Mouse (Mus musculus): ENCODE data around the gene Ppp1r13b.
A peak's percentile ranks its signal among the peaks of the same experiment; 100 is the strongest.

Ppp1r13b gene

DNA sequence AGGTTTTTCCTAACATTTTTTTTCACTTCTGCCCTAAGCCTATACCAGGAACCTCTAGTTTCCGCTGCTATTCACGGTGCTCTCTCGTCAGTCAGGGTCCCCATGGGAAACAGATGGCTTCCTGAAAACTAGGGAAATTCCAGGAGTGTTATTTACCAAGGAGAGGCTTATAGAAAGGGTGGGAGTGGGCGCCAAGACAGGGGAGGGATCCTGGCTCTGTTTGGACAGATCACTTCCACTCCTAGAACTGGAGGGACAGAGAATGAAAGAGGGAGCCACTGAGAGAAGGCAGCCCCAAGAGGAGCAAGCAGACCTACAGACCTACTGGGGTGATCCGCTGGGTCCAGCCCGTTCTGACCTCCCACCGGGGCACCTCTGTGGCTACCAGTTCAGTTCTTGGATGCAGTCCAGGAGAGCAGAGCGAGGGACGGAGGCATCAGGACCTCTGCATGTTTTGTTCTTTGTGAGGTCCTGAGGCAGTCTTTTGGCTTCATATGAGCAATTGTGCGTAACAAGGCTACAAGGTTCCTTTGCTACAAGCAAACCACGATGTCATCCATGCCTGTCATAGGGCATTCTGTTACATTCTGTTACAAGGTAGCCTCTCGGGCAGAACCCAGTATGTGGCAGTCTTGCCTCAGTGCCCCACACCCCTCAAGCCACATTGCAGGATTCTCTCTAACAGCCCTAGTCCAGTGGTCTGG lies 8.8 kb upstream of the Ppp1r13b start:
- DNase-seq = no peak

DNA sequence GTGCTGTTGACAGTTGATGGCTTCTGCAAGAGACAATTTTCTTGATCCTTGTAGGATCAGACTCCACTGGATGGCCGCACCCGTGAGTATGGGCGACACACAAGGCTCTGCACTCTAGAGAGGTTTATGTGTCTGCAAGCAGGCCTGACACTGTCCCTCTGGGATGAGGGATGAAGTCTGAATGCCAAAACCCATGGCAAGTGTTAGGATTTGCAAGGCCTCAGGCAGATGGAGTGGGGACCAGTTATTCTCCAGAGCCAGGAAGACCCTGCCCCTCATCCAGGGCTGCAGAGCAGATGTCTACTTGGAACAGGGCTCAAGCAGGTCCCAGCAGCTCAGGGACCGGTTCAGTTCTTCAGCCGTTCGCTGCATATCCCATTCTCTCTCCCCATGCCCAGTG lies 7.9 kb upstream of the Ppp1r13b start:
- DNase-seq = no peak

DNA sequence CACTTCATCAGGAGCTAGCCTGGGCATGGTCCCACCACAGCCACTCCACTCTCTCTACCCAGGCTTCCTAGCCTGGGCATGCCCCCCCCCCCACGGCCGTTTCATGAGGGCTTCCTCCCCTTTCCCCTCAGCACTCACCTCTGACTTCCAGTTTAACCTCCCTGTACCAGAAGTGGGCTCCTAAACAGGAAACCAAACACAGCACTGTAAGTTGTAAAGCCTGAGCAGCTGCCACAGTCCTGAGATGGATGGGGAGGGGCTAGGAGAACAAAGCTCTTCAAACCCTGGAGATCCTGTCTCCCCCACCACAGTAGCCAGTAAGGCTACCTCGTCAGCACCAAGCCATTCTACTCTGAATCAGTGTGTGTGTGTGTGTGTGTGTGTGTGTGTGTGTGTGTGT lies 6.1 kb upstream of the Ppp1r13b start:
- no peak for DNase-seq

DNA sequence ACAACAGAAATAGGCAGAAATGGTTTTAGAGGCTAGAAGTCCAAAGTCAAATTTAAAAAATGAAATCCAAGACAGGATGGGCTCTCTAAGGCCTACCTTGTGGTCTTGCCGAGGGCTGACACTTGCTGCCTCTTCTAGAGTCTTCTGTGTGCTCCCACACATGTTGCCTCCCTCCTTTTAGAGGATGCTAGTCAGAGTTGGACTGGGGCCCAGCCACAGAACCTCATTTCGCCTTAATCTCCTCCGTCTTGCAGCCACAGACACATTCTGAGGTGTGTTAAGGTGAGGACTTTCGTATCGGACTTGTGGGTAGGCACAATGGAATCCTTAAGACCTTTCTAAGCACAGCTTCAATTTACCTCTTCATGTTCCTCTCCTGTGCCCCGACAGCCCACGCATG lies 4.9 kb upstream of the Ppp1r13b start:
- DNase-seq = no peak

DNA sequence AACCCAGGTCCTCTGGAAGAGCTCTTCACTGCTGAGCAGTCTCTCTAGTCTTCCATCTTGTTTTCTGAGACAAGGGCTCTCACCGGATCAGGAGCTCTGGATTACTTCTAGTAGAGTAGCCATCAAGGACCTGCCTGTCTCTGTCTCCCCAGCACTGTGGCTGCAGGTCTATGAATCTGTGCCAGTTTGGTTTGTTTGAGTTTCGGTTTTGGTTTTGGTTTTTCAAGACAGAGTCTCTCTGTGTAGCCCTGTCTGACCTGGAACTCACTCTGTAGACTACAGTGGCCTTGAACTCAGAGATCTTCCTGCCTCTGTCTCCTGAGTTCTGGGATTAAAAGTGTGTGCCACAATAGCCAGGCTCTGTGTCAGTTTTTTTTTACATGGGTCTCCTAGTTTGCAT lies 3.9 kb upstream of the Ppp1r13b start:
- no peak for DNase-seq

DNA sequence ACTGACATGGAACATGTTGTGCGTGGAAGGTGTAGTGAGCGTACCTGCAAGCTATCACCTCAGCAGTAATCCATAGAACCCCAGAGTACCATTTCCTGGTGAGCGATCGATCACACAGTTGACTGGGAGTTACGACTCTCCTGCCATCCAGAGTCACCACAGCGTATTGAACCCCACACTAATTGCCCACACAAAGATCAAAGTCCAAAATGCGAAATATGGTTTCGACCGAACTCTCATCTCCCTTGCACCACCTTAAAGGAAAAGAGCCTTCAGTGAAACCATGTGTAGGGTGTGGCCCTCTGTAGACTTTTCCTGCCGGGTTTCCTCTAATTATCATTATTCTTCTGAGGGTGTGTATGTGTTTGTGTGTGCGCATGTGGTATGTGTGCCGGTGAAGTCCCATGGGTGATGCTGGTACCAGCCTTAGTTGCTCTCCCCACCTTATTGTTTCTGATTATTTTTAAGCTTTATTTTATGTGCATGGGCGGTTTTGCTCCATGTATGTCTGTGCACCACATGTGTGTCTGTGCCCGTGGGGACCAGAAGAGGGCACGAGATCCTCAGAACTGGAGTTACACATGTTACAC lies 3.4 kb upstream of the Ppp1r13b start:
- no peak for DNase-seq

DNA sequence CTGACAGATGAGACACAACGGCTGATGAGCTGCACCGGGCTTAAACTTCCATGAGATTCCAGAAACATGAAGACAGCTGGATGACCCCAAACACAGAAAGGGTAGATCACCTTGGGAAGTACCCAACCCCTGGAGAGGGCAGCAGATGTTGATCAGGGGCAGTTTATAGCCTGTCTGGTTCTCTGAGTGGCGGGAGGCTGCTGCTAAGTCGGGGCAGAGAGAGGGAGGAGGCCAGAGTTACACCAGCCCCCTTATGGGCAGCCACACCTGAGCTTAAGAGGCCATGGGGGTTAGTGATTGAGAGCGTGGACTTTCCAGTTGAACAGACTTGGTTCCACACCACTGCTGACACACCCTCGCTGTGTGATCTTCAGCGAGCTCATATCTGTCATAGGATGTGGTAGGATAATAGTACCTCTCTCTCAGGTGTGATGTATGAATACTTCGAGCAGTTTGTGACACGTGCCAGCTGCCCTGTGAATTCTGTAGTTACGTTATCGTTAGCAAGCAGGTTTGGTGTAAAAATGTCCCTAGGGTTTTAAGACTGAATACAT lies 1.2 kb upstream of the Ppp1r13b start:
- no peak for DNase-seq

DNA sequence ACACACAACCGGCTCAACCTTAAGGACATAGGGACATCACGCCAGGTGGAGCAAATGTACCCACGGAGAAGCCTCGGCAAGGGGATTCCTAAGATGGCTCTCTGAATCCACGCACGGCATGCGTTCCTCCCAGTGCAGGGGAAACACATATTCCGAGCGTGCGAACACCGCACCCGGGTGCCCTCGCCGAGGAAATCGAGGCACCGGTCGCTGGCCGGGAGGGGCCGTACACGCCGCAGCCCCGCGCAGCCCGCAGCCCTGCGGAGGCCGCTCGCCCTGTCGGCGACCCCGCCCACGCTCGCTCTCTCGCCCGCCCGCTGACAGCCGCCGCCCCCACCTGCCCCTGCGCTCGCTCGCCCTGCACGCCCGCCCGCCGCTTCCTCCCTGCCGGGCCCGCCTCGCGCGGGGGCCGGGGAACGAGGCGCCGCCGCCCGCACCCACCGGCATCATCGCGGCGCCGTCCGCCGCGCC lies 454 bp downstream of the Ppp1r13b start:
- DNase-seq = peak; percentile 57

DNA sequence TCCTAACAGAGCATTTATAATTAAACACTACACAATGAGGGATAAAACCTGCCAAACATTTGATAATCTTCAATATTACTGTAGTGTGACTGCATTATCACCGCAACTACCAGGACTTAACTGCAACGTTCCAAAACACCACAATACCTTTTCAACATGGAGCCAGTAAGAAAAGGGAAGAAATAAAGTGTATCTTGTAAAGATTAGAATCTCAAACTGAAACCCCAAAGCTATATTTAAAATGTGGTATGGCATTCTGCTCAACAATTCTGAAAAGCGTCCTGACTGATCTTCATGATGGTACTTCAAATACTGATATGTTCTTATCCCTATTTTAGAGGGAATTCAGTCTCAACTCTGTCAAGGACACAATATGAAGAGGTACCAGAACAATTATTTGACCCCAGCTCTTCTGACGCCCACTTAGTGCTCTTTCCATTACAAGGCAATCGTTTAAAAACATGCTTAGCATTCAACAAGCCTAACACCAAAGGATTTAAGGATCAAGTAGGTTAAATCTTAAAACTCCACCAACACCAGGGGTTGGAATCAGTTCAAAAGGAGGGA lies 1.5 kb downstream of the Ppp1r13b start:
- no peak for DNase-seq

DNA sequence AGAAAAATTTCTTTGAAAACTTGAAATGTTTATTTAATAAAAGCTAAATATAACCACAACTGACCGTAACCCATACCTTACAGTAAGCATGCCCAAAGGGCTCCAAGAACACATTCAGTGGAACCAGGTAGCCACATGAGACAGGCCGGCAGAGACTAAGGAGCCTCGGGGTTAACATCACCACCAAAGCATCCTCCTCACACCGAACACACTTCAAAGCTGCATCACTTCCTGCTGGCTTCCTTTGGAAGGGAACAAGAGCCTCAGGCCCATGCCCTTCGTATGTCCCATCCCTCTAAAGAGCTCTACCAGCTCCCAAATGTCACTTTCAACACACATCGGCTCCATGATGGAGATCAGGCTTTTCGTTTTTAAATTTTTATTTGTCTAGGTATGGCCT lies 5.4 kb downstream of the Ppp1r13b start:
- no peak for DNase-seq

DNA sequence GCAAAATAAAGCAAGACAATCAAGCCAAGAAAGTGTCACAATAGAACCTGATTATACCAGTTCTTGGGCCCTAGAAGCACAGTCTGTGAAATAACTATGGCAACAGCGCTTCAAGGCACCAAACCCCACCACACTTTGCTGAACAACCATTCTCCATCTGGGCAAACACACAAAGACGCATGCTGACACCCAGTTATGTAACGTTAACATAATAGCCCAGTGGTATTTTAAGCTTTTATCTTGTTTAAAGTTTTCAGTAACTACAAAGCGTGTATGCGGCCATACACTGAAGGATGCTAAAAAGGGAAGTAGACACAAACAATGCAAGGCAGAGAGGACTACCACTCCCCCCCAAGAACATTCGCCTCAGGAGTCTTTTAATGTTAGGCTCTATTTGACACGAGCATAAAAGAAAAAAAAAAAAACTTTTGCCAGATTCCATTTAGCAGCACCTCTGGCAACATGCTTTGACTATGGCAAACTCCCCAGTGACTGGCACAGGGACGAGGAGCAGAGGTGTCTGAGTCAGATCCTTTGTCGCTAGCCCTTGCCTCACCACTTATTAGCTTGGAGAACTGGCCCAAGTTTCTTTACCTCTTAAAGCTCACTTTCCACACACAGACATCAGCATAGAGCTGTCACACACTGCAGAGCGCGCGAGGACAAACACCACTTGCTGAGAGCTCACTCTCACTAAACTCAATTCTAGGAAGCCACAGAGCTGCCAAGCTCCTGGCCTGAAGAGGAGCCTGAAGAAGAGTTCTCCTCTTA lies 6.6 kb downstream of the Ppp1r13b start:
- peak; percentile 59 for DNase-seq

DNA sequence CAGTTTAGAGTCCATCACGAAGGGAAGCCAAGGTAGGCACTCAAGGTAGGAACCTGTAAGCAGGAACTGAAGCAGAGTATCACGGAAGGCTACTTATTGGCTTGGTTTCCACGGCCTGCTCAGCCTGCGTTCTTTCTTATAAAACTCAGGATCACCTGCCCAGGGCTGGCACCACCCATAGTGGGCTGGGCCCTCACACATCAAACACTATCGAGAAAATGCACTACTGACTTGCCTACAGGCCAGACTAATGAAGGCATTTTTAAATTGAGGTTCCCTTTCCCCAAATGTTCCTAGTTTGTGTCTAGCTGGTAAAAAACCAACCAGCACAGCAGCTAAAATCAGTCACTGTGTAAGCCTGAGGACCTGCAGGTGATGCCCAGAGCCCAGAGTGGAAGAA lies 8.3 kb downstream of the Ppp1r13b start:
- no peak for DNase-seq

DNA sequence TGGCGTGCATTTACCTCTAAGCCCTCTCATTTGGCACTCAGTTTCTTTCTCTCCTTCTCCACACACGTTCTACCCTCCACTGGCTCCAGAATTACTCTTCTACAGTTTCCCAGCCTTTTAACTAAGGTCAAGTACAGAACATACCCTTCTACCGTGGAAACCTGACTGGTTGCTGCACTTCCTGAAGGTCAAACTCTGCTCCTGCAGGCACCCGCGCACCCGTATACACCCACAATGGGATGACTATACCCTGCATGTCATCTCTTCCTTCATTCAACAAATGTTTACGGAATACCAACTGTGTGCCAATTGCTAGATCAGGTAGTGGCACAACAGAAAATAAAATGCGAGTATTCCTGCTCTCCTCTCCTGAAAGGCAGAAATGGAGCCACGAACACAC lies 9.2 kb downstream of the Ppp1r13b start:
- DNase-seq = no peak

DNA sequence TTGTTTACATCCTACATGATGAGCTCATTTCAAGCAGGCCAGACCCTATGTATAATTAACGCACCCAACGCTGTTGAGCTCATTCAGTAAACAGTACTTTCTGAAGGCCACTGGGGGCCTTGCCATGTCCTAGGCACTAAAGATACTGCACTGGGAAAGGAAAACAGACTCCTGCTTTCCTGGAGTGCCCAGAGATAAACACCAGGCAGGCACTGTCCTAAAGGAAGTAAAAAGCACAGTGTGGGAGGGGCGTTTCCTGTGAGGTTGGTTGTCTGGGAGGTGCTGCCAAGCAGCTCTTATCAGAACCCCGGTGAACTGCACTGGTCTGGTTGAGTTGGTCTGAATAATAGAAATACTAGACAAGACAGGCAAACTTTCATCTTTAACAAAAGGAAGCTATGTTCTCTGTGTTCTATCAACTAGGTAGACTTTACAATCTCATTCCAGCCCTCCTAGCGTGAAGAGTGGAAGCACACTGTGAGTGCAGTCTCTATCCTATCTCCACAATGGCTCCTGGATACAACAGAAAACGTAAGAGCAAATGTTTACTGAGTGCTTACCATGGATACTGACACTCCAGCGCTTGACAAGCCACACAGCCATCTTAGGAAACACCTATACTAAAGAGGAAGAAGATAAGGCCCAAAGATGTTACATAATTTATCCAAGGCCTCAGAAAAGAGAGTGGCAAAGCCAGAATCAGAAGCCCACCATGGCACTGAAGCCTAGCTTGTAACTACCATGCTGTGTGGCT lies 10.8 kb downstream of the Ppp1r13b start:
- DNase-seq = no peak

DNA sequence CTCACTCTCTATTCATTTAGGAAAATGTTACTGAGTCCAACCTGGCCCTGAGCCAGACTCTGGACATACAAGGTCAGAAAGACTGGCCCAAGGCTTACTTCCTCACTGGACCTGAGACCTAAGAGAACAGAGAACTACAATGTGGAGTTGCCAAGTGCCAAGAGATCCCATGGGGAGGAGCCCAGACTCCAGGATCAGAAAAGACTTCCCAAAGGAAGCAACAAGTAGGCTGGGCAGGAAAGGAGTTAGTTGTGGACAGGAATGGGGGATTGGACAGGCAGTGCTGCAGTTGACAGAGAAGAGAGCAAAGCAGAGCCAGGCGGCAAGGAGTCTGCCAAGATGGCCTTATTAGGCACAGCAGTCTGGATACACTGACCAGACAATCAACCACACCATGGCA lies 13.8 kb downstream of the Ppp1r13b start:
- DNase-seq = no peak

DNA sequence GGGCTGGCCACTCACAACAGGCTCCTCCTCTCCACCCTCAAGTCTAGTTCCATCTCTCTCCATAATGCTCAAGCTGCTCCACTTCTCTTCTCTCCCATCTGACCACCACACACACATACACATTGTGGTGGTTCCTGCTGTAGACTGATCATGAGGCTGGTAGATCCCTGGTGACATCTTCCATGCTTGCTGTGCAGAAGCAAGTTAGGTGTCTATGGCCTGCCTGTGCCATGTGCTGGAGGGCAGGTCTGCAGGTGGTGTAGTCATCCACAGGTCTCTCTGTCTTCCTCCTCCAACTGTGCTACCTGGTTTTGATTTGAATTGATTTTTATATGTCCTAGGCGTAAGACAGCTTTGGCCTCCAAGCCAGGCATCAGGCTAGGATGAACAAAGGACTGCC lies 14.9 kb downstream of the Ppp1r13b start:
- no peak for DNase-seq

DNA sequence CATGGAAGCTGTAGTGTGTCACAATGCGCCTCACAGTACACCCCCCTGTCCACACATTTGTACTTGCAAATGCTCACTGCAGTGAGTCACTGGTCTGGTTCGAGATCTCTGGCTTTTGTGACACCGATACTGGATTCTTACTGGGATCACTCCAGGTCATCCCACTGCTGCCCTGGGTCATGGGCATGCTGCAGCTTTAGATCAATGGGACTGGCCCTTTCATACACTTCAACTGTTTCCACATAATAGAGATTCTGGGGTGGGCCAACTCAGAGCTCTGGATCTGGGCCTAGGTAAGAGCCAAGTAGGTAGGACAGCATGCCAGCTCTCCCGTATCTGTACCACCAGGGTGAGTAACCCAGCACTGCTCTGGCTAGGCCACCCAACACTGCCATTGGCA lies 16.1 kb downstream of the Ppp1r13b start:
- no peak for DNase-seq

DNA sequence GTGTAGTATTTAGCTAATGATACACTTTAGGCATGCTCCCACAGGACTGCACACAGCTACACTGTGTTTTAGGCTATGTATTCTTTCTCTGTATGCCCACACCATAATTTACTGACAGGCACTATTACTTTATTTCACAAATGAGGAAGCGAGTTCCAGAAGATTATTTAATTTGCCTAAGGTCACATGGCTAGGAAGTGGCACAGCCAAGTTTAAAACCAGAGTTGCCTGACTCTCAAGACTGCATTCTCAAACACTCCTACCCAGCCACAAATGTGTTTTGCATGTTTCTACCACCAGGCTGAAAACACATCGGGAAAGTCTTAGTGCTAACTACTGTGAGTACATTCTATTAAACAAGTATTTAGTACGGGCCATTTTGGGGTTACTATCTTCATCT lies 18.7 kb downstream of the Ppp1r13b start:
- no peak for DNase-seq

DNA sequence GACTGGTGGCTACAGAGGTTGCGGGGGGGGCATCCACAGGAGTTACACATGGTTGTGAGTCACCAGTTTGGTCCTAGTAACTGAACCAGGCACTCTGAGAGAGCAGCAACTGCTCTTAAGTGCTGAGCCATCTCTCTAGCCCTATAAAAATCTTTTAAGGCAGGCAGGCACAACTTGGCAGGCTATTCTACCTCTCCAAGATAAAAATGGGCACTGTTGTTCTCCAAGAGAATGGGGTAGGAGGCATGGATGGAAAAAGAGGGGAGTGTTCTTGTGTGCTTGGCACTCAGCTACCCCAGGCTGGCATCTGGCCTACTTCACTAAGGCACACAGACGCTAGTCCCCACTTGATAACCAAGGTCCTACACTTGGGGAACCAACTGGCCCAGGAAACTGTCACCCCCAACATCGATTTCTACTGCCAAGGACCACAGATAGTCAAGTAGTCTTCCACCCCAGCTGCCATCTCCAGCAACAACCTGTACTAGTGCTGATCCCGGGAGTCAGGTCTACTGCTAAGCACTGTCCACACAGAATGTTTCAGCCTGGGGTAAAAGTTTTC lies 19.5 kb downstream of the Ppp1r13b start:
- no peak for DNase-seq

DNA sequence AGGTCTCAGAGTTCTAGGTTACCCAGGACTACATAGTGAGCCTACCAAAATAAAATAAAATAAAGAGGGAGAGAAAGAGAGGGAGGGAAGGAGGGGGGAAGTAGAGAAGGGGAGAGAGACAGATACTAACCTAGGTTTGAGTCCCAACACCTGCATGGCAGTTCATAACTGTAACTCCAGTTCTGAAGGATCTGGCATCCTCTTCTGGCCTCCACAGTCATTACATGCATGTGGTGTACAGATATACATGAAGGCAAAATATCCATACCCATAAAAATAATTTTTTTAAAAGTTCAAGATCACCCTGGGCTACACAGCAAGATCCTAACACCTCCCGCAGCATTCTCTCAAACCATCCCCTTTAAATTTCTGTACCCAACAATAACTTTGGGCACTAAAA lies 20.9 kb downstream of the Ppp1r13b start:
- DNase-seq = no peak

DNA sequence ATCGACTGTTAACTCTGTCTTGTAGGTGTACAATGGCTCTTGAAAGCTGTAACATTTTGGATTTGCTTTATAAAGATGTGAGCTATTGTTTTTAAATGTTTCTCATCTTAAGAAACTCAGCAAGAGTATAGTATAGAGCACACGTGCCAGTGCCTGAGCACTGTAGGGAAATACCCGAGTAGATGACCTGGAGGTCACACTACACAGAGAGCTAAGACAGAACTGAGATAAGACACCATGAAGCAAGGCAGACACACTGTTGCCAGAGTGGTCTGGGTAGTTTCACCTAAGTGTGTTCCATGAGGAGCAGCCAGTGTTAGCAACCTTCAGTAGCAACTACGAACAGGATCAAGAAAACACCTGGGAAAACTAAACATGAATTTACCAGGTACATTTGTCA lies 25.1 kb downstream of the Ppp1r13b start:
- DNase-seq = no peak

DNA sequence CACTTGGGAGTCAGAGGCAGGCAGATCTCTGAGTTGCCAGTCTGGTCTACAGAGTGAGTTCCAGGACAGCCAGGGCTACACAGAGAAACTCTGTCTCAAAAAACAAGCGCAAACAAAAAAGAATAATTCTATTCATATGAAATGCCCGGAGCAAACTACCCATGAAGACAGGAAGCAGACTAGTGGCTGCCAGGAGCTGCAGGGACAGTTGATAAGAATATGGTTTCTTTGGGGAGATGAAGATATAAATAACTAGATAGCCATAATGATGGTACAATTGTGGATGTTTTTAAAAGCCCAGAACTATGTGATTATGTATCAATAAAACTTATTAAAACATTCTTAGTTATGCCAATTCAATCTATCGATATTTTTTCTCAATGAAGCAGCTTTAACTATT lies 25.9 kb downstream of the Ppp1r13b start:
- DNase-seq = no peak

Data from right cerebral cortex, adult 18-20 months (tissue).